In genomic region chr9:62469143-62469542, GRCm38 (mm10) we compare ENCODE assay signal across 9 mouse cellular contexts.
DNase-seq lines count a peak whose midpoint lies in the region; ATAC-seq and TF ChIP-seq lines count a peak whose summit lies in the region.
"Had no signal": no experiment of that assay in that cellular context is flagged by ENCODE, and none has a peak within 500 bp of the region (broad histone marks: within the 10 kb centered on the region; RNA-seq: fewer than 3 reads in every experiment).

No protein-coding gene starts in this region.

- TF ChIP-seq CTCF in brain, embryonic 14.5 days (IDR thresholded peaks at IDR 0.05; ENCODE audit: borderline replicate concordance, extremely low read depth, insufficient read depth, insufficient read length), result no peak
- no peak for TF ChIP-seq CTCF in forebrain, postnatal 0 days (IDR thresholded peaks at IDR 0.05; ENCODE audit: low read depth)
- no peak for TF ChIP-seq CTCF in gastrocnemius, adult 2 months (IDR thresholded peaks at IDR 0.05)

- H3K4me2 ChIP-seq in forebrain, postnatal 0 days (ENCODE audit: low read depth), result no peak overlapping the region
- H3K4me2 ChIP-seq in neural tube, embryonic 13.5 days, result no peak overlapping the region
- H3K4me2 ChIP-seq: embryonic facial prominence, embryonic 13.5 days; heart, embryonic 13.5 days had no signal

- no peak for TF ChIP-seq POLR2A in brain, embryonic 14.5 days (IDR thresholded peaks at IDR 0.05; ENCODE audit: borderline replicate concordance, extremely low read depth, insufficient read depth, insufficient read length, poor library complexity, severe bottlenecking)

- peak; percentile 60; the same call in 1 of the 2 replicates for ATAC-seq in forebrain, postnatal 0 days
- peak; percentile 49; the same call in 1 of the 2 replicates for ATAC-seq in neural tube, embryonic 13.5 days (ENCODE audit: low read depth)

- no peaks in the 10 kb centered on the region for H3K36me3 ChIP-seq in forebrain, postnatal 0 days (ENCODE audit: insufficient read depth)
- H3K36me3 ChIP-seq in neural tube, embryonic 13.5 days, result no peaks in the 10 kb centered on the region
- H3K36me3 ChIP-seq: embryonic facial prominence, embryonic 13.5 days; heart, embryonic 13.5 days had no signal

- H3K4me1 ChIP-seq in forebrain, postnatal 0 days (ENCODE audit: insufficient read depth), result peaks cover 11% of the 10 kb centered on the region; the same call in 1 of the 2 replicates
- H3K4me1 ChIP-seq in neural tube, embryonic 13.5 days (replicated peaks), result peaks cover 40% of the 10 kb centered on the region

- DNase-seq in brain, embryonic 14.5 days (ENCODE audit: low read depth), result peak; percentile 93
- DNase-seq in cerebellum, postnatal 25 days, result peak; percentile 88 to 90
- peak; percentile 52 for DNase-seq in forebrain, postnatal 0 days
- no peak for DNase-seq in gastrocnemius, adult 2 months
- no peak for DNase-seq in liver
- DNase-seq in urinary bladder, adult 2 months (ENCODE audit: low spot score), result no peak

- 0 out of 2 replicates have a peak overlapping the region, but pooled peaks have one; percentile 2 for H3K9ac ChIP-seq in forebrain, postnatal 0 days
- H3K9ac ChIP-seq in neural tube, embryonic 13.5 days, result no peak overlapping the region
- H3K9ac ChIP-seq: embryonic facial prominence, embryonic 13.5 days; heart, embryonic 13.5 days had no signal

- H3K27me3 ChIP-seq in forebrain, postnatal 0 days (ENCODE audit: insufficient read depth, low read length), result no peaks in the 10 kb centered on the region
- no peaks in the 10 kb centered on the region for H3K27me3 ChIP-seq in neural tube, embryonic 13.5 days
- H3K27me3 ChIP-seq: embryonic facial prominence, embryonic 13.5 days; heart, embryonic 13.5 days had no signal

- WGBS in forebrain, postnatal 0 days, result 15% methylated on average over 13 of the region's 13 CpGs
- 17% methylated on average over 13 of the region's 13 CpGs for WGBS in neural tube, embryonic 13.5 days

- H3K9me3 ChIP-seq in forebrain, postnatal 0 days (ENCODE audit: low read length), result no peaks in the 10 kb centered on the region
- no peaks in the 10 kb centered on the region for H3K9me3 ChIP-seq in neural tube, embryonic 13.5 days
- H3K9me3 ChIP-seq: embryonic facial prominence, embryonic 13.5 days; heart, embryonic 13.5 days had no signal

- H3K4me3 ChIP-seq in forebrain, postnatal 0 days (ENCODE audit: low read depth, low read length), result no peak overlapping the region
- H3K4me3 ChIP-seq in neural tube, embryonic 13.5 days, result no peak overlapping the region
- no peak overlapping the region for H3K4me3 ChIP-seq in gastrocnemius, adult 2 months
- H3K4me3 ChIP-seq: embryonic facial prominence, embryonic 13.5 days; heart, embryonic 13.5 days had no signal

- H3K27ac ChIP-seq in forebrain, postnatal 0 days (ENCODE audit: low read depth, low read length), result peak overlapping the region; percentile 46; the same call in 1 of the 2 replicates
- peak overlapping the region; percentile 72 for H3K27ac ChIP-seq in neural tube, embryonic 13.5 days (replicated peaks)
- H3K27ac ChIP-seq in gastrocnemius, adult 2 months, result no peak overlapping the region
- H3K27ac ChIP-seq: embryonic facial prominence, embryonic 13.5 days; heart, embryonic 13.5 days had no signal

- intact Hi-C loops in gastrocnemius, adult 2 months (cut with DNase I), result no loop called here

Comparison
In these comparisons a context has a peak if more than half of its experiments do, and no peak if none do; other contexts are left out.
1. DNase-seq: peak in brain, embryonic 14.5 days (single experiment), cerebellum, postnatal 25 days (2 of 2) and forebrain, postnatal 0 days (single experiment); none in gastrocnemius, adult 2 months (single experiment), liver (single experiment) and urinary bladder, adult 2 months (single experiment).